ENCODE assay signal across 7 mouse cellular contexts in genomic region chr7:24884693-24885291, GRCm38 (mm10). TPM values are rescaled to one million over a fixed set of nuclear protein-coding genes. Genes with fewer than 3 reads are reported as not detected.
DNase-seq lines count a peak whose midpoint lies in the region; ATAC-seq and TF ChIP-seq lines count a peak whose summit lies in the region.

No protein-coding gene starts in this region.

- peak overlapping the region; percentile 100 for H3K9ac ChIP-seq in kidney, embryonic 15.5 days
- H3K9ac ChIP-seq in midbrain, embryonic 12.5 days (replicated peaks) = peak overlapping the region; percentile 99

- TF ChIP-seq POLR2A in testis, adult 2 months (IDR thresholded peaks at IDR 0.05; ENCODE audit: control insufficient read depth, low read depth, low read length) = no peak; the same call in 1 of the 2 replicates

- no peak for DNase-seq in testis, postnatal 14 days (ENCODE audit: low spot score)
- DNase-seq in adrenal gland, adult 8-10 months = no peak
- no peak for DNase-seq in gastrocnemius, adult 8-10 months (ENCODE audit: low spot score in 2 of 2)

- H3K4me3 ChIP-seq in testis, adult 2 months (ENCODE audit: control insufficient read depth, low read depth, low read length) = peak overlapping the region; percentile 90
- peak overlapping the region; percentile 90 for H3K4me3 ChIP-seq in erythroblast, embryonic 14.5 days (replicated peaks)
- peak overlapping the region; percentile 100 for H3K4me3 ChIP-seq in kidney, embryonic 15.5 days (replicated peaks)
- H3K4me3 ChIP-seq in midbrain, embryonic 12.5 days = peak overlapping the region; percentile 89

- WGBS in kidney, embryonic 15.5 days = under 1% methylated on average over 47 of the region's 47 CpGs
- WGBS in midbrain, embryonic 12.5 days = under 1% methylated on average over 47 of the region's 47 CpGs

- H3K9me3 ChIP-seq in erythroblast, embryonic 14.5 days (ENCODE audit: control insufficient read depth, low read length) = no peaks in the 10 kb centered on the region
- no peaks in the 10 kb centered on the region for H3K9me3 ChIP-seq in kidney, embryonic 15.5 days (replicated peaks)
- H3K9me3 ChIP-seq in midbrain, embryonic 12.5 days = no peaks in the 10 kb centered on the region

- H3K27me3 ChIP-seq in testis, adult 2 months (ENCODE audit: control insufficient read depth, insufficient read depth, low read length) = no peaks in the 10 kb centered on the region
- H3K27me3 ChIP-seq in erythroblast, embryonic 14.5 days (ENCODE audit: control insufficient read depth) = no peaks in the 10 kb centered on the region; the same call in 1 of the 2 replicates
- no peaks in the 10 kb centered on the region for H3K27me3 ChIP-seq in kidney, embryonic 15.5 days
- H3K27me3 ChIP-seq in midbrain, embryonic 12.5 days = no peaks in the 10 kb centered on the region

- H3K36me3 ChIP-seq in testis, adult 2 months (ENCODE audit: control insufficient read depth, insufficient read depth, low read length) = peaks cover 3% of the 10 kb centered on the region; the same call in 1 of the 2 replicates
- H3K36me3 ChIP-seq in erythroblast, embryonic 14.5 days (ENCODE audit: control insufficient read depth) = peaks cover 51% of the 10 kb centered on the region
- H3K36me3 ChIP-seq in kidney, embryonic 15.5 days = peaks cover 44% of the 10 kb centered on the region
- H3K36me3 ChIP-seq in midbrain, embryonic 12.5 days = peaks cover 41% of the 10 kb centered on the region

- H3K4me2 ChIP-seq in kidney, embryonic 15.5 days = peak overlapping the region; percentile 70
- H3K4me2 ChIP-seq in midbrain, embryonic 12.5 days (replicated peaks) = peak overlapping the region; percentile 84

- H3K4me1 ChIP-seq in testis, adult 2 months (ENCODE audit: control insufficient read depth, insufficient read depth, low read length) = peaks cover 9% of the 10 kb centered on the region
- peaks cover 49% of the 10 kb centered on the region for H3K4me1 ChIP-seq in erythroblast, embryonic 14.5 days (ENCODE audit: control insufficient read depth)
- peaks cover 53% of the 10 kb centered on the region for H3K4me1 ChIP-seq in kidney, embryonic 15.5 days
- peaks cover 30% of the 10 kb centered on the region for H3K4me1 ChIP-seq in midbrain, embryonic 12.5 days

- TF ChIP-seq CTCF in testis, adult 2 months (IDR thresholded peaks at IDR 0.05; ENCODE audit: control insufficient read depth, insufficient read depth, insufficient replicate concordance, low read depth, low read length) = no peak

- ATAC-seq in kidney, embryonic 15.5 days (replicated peaks; ENCODE audit: low FRiP score) = peak; percentile 5
- 0 out of 2 replicates have a peak, but pooled peaks have one; percentile 2 for ATAC-seq in midbrain, embryonic 12.5 days (ENCODE audit: low FRiP score, low read depth)

- peak overlapping the region; percentile 98 for H3K27ac ChIP-seq in testis, adult 2 months (ENCODE audit: control insufficient read depth, insufficient read depth, low read depth, low read length)
- H3K27ac ChIP-seq in kidney, embryonic 15.5 days = peak overlapping the region; percentile 94
- H3K27ac ChIP-seq in midbrain, embryonic 12.5 days (replicated peaks) = peak overlapping the region; percentile 88

RNA-seq across cellular contexts. Expression of gene Rps19, which starts 0.6 kb away (rescaled TPM):
- polyA plus RNA-seq in testis, adult 2 months (2012; rRNA removed) = 122 and 150 TPM in 2 replicates
- polyA plus RNA-seq in erythroblast, embryonic 14.5 days (2012) = 189 and 353 TPM in 2 replicates
- polyA plus RNA-seq in kidney, embryonic 15.5 days (2015; fragmentation: Nextera tagmentation; extraction: Ambion mirVana) = 2,383 and 2,806 TPM in 2 replicates
- 1,467 and 1,476 TPM in 2 replicates for polyA plus RNA-seq in midbrain, embryonic 12.5 days (2016; fragmentation: Nextera tagmentation; extraction: Ambion mirVana)
- 1,000 to 10,000 TPM in 3 of 4 experiments, 100 to 1,000 TPM in 1; 823 to 1,088 (median 1,017) TPM for total RNA-seq in adrenal gland, adult 8-10 months (2022)
- 100 to 1,000 TPM; 382 to 444 (median 398) TPM for total RNA-seq in gastrocnemius, adult 8-10 months (2022)

RNA-seq across cellular contexts. Expression of gene Cd79a, which starts 12.4 kb away (rescaled TPM):
- 0.15 and 0.16 TPM in 2 replicates for polyA plus RNA-seq in testis, adult 2 months (2012; rRNA removed)
- 0.08 and 0.10 TPM in 2 replicates for polyA plus RNA-seq in erythroblast, embryonic 14.5 days (2012)
- 1.8 TPM in 2 replicates for polyA plus RNA-seq in kidney, embryonic 15.5 days (2015; fragmentation: Nextera tagmentation; extraction: Ambion mirVana)
- polyA plus RNA-seq in midbrain, embryonic 12.5 days (2016; fragmentation: Nextera tagmentation; extraction: Ambion mirVana) = 0.31 and 0.36 TPM in 2 replicates
- 1 to 10 TPM in 2 of 4 experiments, under 1 TPM in 2; 0.44 to 2.1 (median 1.2) TPM for total RNA-seq in adrenal gland, adult 8-10 months (2022)
- under 1 TPM in 2 of 4 experiments, not detected in 2; 0.17 to 0.19 TPM for total RNA-seq in gastrocnemius, adult 8-10 months (2022)

RNA-seq across cellular contexts. Expression of gene Dmrtc2, which starts 14.9 kb away (rescaled TPM):
- polyA plus RNA-seq in testis, adult 2 months (2012; rRNA removed) = 129 and 134 TPM in 2 replicates
- polyA plus RNA-seq in erythroblast, embryonic 14.5 days (2012) = not detected in 2 replicates
- polyA plus RNA-seq in kidney, embryonic 15.5 days (2015; fragmentation: Nextera tagmentation; extraction: Ambion mirVana) = not detected in 2 replicates
- polyA plus RNA-seq in midbrain, embryonic 12.5 days (2016; fragmentation: Nextera tagmentation; extraction: Ambion mirVana) = not detected in 2 replicates
- total RNA-seq in adrenal gland, adult 8-10 months (2022) = not detected
- total RNA-seq in gastrocnemius, adult 8-10 months (2022) = not detected

RNA-seq across cellular contexts. Expression of gene Lypd4, which starts 15.1 kb away (rescaled TPM):
- 909 and 952 TPM in 2 replicates for polyA plus RNA-seq in testis, adult 2 months (2012; rRNA removed)
- polyA plus RNA-seq in erythroblast, embryonic 14.5 days (2012) = 0.06 TPM in 1 of 2 replicates, not detected in the other
- not detected in 2 replicates for polyA plus RNA-seq in kidney, embryonic 15.5 days (2015; fragmentation: Nextera tagmentation; extraction: Ambion mirVana)
- not detected in 2 replicates for polyA plus RNA-seq in midbrain, embryonic 12.5 days (2016; fragmentation: Nextera tagmentation; extraction: Ambion mirVana)
- total RNA-seq in adrenal gland, adult 8-10 months (2022) = not detected
- not detected for total RNA-seq in gastrocnemius, adult 8-10 months (2022)

RNA-seq across cellular contexts. Expression of gene Arhgef1, which starts 17.9 kb away (rescaled TPM):
- polyA plus RNA-seq in testis, adult 2 months (2012; rRNA removed) = 39.6 and 40.8 TPM in 2 replicates
- 20.6 and 20.7 TPM in 2 replicates for polyA plus RNA-seq in erythroblast, embryonic 14.5 days (2012)
- polyA plus RNA-seq in kidney, embryonic 15.5 days (2015; fragmentation: Nextera tagmentation; extraction: Ambion mirVana) = 92.5 and 101 TPM in 2 replicates
- 78.6 and 79.4 TPM in 2 replicates for polyA plus RNA-seq in midbrain, embryonic 12.5 days (2016; fragmentation: Nextera tagmentation; extraction: Ambion mirVana)
- total RNA-seq in adrenal gland, adult 8-10 months (2022) = 100 to 1,000 TPM in 2 of 4 experiments, 10 to 100 TPM in 2; 70.6 to 172 (median 113) TPM
- total RNA-seq in gastrocnemius, adult 8-10 months (2022) = 10 to 100 TPM; 19.1 to 25.5 (median 22.5) TPM

Comparison
In these comparisons a context has a peak if more than half of its experiments do, and no peak if none do; other contexts are left out.
1. RNA of gene Dmrtc2, which starts 14.9 kb away (polyA plus RNA-seq): 129 to 134 TPM in testis, adult 2 months; not detected in kidney, embryonic 15.5 days, not detected in erythroblast, embryonic 14.5 days and not detected in midbrain, embryonic 12.5 days; every median in the first group is over 100 times any median in the second.
2. Peak in every context shown above with its lines, with median percentiles within 50 percentile points of each other: H3K27ac ChIP-seq and H3K4me3 ChIP-seq.